Mouse (Mus musculus) brain, embryonic 14.5 days (tissue): ENCODE data around the gene Atg4d.

Experiments used
- CTCF ChIP-seq: fragments of 200-500 bp; IDR thresholded peaks from 2 replicates; pipeline ENCODE4 v1.5.1; 2012; ENCODE audit warnings: inconsistent platforms, mild to moderate bottlenecking, moderate library complexity, borderline replicate concordance; ENCODE audit not compliant: insufficient read depth, insufficient read length; ENCODE audit errors: extremely low read depth
- POLR2A ChIP-seq: fragments of 200-500 bp; IDR thresholded peaks from 2 replicates; pipeline ENCODE4 v1.6.1; 2012; ENCODE audit warnings: mild to moderate bottlenecking, inconsistent platforms, borderline replicate concordance; ENCODE audit not compliant: poor library complexity, insufficient read depth, insufficient read length, severe bottlenecking; ENCODE audit errors: extremely low read depth

DNA sequence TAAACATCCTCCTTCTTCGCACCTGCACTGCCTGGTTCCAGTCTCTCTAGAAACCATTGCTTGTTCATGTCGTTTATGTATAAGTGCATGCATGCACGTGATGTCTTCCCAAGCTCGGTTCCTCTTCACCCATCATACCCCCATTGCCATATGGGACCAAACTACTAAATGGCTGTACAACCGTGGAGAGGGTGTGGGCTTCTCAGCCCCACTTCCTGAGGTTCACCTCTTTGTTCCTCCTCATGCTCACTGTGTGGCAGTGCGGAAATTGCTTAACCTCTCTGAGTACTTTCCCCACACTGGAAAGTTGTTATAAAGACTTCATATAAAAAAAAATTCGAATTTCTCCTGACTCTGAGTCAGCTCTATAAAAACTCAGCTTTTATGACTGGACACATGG is 51.6 kb downstream of the Atg4d start:
- TF ChIP-seq POLR2A (no peak), CTCF (no peak)
